Mouse (Mus musculus): ENCODE results near the gene Vgf. TPM values are rescaled to one million over a fixed set of nuclear protein-coding genes. Genes with fewer than 3 reads are reported as not detected.

Vgf gene
- total and polyA plus RNA-seq, 2 experiments from 2014 or later = 49.1 to 154 TPM

GRCm38 (mm10) chr5:137000612-137001011 is 25.6 kb upstream of the Vgf start:
- Histone ChIP-seq H3K9ac (replicated peaks; ENCODE audit: low read length, poor library complexity, severe bottlenecking) (no peak overlapping the region), H3K4me2 (ENCODE audit: low read depth, low read length, poor library complexity, severe bottlenecking) (no peak overlapping the region), H3K4me1 (ENCODE audit: insufficient read depth, low read length) (no peaks in the 10 kb centered on the region), H3K9me3 (ENCODE audit: low read length) (no peaks in the 10 kb centered on the region), H3K4me3 (ENCODE audit: low read depth, low read length) (no peak overlapping the region), H3K27ac (ENCODE audit: low read depth, low read length) (no peak overlapping the region), H3K27me3 (ENCODE audit: insufficient read depth, low read length) (no peaks in the 10 kb centered on the region), H3K36me3 (ENCODE audit: insufficient read depth, low read length) (peaks cover 9% of the 10 kb centered on the region)
- WGBS = 83% methylated on average over 2 of the region's 2 CpGs
- no peak for ATAC-seq (ENCODE audit: low FRiP score)
- TF ChIP-seq CTCF (IDR thresholded peaks at IDR 0.05) = no peak
- DNase-seq (ENCODE audit: low spot score) = no peak

- no peak for TF ChIP-seq CTCF (IDR thresholded peaks at IDR 0.05)
- ATAC-seq (ENCODE audit: low FRiP score) (no peak), DNase-seq (ENCODE audit: low spot score) (no peak)
- Histone ChIP-seq H3K36me3 (ENCODE audit: insufficient read depth, low read length) (no peaks in the 10 kb centered on the region), H3K9me3 (ENCODE audit: low read length) (no peaks in the 10 kb centered on the region), H3K4me2 (ENCODE audit: low read depth, low read length, poor library complexity, severe bottlenecking) (no peak overlapping the region), H3K27ac (ENCODE audit: low read depth, low read length) (no peak overlapping the region), H3K9ac (replicated peaks; ENCODE audit: low read length, poor library complexity, severe bottlenecking) (no peak overlapping the region), H3K4me1 (ENCODE audit: insufficient read depth, low read length) (no peaks in the 10 kb centered on the region), H3K4me3 (ENCODE audit: low read depth, low read length) (no peak overlapping the region), H3K27me3 (ENCODE audit: insufficient read depth, low read length) (no peaks in the 10 kb centered on the region)
- WGBS = 68% methylated on average over 8 of the region's 8 CpGs
Observed at GRCm38 (mm10) chr5:137007276-137007675, 18.9 kb upstream of the Vgf start.

DNA sequence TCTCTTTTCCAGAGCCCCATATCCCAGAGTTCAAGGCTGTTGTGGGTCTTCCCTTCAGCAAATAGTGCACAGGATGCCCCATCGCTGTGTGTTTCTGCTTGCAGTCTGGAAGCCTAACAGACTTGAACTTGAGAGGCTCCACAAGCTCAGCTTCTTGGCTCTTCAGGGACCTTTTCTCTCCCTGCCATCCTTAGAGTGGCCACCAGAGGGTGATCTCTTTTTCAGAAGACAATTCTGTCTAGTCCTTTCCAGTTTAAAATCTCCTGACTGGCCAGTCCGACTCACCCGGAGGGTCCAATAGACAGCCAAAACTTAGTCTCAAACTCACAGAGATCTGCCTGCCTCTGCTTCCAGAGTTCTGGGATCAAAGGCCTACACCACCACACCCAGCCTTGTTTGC is 16.2 kb upstream of the Vgf start:
- ATAC-seq (ENCODE audit: low FRiP score) (no peak), DNase-seq (ENCODE audit: low spot score) (peak; percentile 58)
- no peak overlapping the region for H3K9ac ChIP-seq (replicated peaks; ENCODE audit: low read length, poor library complexity, severe bottlenecking)
- no peaks in the 10 kb centered on the region for H3K4me1 ChIP-seq (ENCODE audit: insufficient read depth, low read length)
- H3K9me3 ChIP-seq (ENCODE audit: low read length) = no peaks in the 10 kb centered on the region
- H3K4me2 ChIP-seq (ENCODE audit: low read depth, low read length, poor library complexity, severe bottlenecking) = no peak overlapping the region
- peak; percentile 74 for TF ChIP-seq CTCF (IDR thresholded peaks at IDR 0.05)
- H3K36me3 ChIP-seq (ENCODE audit: insufficient read depth, low read length) = no peaks in the 10 kb centered on the region
- H3K27me3 ChIP-seq (ENCODE audit: insufficient read depth, low read length) = no peaks in the 10 kb centered on the region
- H3K4me3 ChIP-seq (ENCODE audit: low read depth, low read length) = no peak overlapping the region
- H3K27ac ChIP-seq (ENCODE audit: low read depth, low read length) = no peak overlapping the region
- WGBS = 26% methylated on average over 3 of the region's 3 CpGs

GRCm38 (mm10) chr5:137012401-137012950 is 13.7 kb upstream of the Vgf start:
- no peak overlapping the region for H3K9ac ChIP-seq (replicated peaks; ENCODE audit: low read length, poor library complexity, severe bottlenecking)
- no peak overlapping the region for H3K27ac ChIP-seq (ENCODE audit: low read depth, low read length)
- WGBS = 75% methylated on average over 15 of the region's 15 CpGs
- DNase-seq (ENCODE audit: low spot score) (no peak), ATAC-seq (ENCODE audit: low FRiP score) (no peak)
- no peak for TF ChIP-seq CTCF (IDR thresholded peaks at IDR 0.05)
- no peak overlapping the region for H3K4me3 ChIP-seq (ENCODE audit: low read depth, low read length)
- no peak overlapping the region for H3K4me2 ChIP-seq (ENCODE audit: low read depth, low read length, poor library complexity, severe bottlenecking)
- no peaks in the 10 kb centered on the region for H3K4me1 ChIP-seq (ENCODE audit: insufficient read depth, low read length)
- no peaks in the 10 kb centered on the region for H3K27me3 ChIP-seq (ENCODE audit: insufficient read depth, low read length)
- H3K9me3 ChIP-seq (ENCODE audit: low read length) = no peaks in the 10 kb centered on the region
- H3K36me3 ChIP-seq (ENCODE audit: insufficient read depth, low read length) = no peaks in the 10 kb centered on the region

DNA sequence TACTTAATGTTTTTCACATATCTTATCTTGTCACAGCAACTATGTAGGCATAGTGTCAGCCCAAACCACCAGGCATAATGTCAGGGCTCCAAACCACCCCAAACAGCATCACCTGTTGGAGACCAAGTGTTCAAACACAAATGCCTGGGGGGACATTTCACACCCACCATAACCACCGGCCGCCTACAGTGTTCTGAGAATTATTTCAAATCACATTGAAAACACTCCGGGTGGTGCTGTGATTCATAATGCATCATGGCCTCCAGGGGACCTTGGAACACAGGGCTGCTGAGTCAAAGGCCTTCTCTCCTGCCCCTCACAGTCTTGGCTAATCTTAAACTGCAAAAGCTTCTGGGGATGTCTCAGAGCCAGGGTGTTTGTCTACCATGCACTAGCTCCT is 10.3 kb upstream of the Vgf start:
- Histone ChIP-seq H3K4me3 (ENCODE audit: low read depth, low read length) (no peak overlapping the region), H3K27ac (ENCODE audit: low read depth, low read length) (no peak overlapping the region), H3K4me1 (ENCODE audit: insufficient read depth, low read length) (no peaks in the 10 kb centered on the region), H3K9ac (replicated peaks; ENCODE audit: low read length, poor library complexity, severe bottlenecking) (no peak overlapping the region), H3K27me3 (ENCODE audit: insufficient read depth, low read length) (no peaks in the 10 kb centered on the region), H3K4me2 (ENCODE audit: low read depth, low read length, poor library complexity, severe bottlenecking) (no peak overlapping the region), H3K36me3 (ENCODE audit: insufficient read depth, low read length) (no peaks in the 10 kb centered on the region), H3K9me3 (ENCODE audit: low read length) (no peaks in the 10 kb centered on the region)
- no peak for ATAC-seq (ENCODE audit: low FRiP score)
- WGBS = 87% methylated on average over 3 of the region's 3 CpGs
- no peak for TF ChIP-seq CTCF (IDR thresholded peaks at IDR 0.05)
- no peak for DNase-seq (ENCODE audit: low spot score)

- H3K4me3 ChIP-seq (ENCODE audit: low read depth, low read length) = no peak overlapping the region
- H3K9ac ChIP-seq (replicated peaks; ENCODE audit: low read length, poor library complexity, severe bottlenecking) = no peak overlapping the region
- no peak for ATAC-seq (ENCODE audit: low FRiP score)
- no peaks in the 10 kb centered on the region for H3K4me1 ChIP-seq (ENCODE audit: insufficient read depth, low read length)
- TF ChIP-seq CTCF (IDR thresholded peaks at IDR 0.05) = no peak
- H3K36me3 ChIP-seq (ENCODE audit: insufficient read depth, low read length) = no peaks in the 10 kb centered on the region
- H3K27ac ChIP-seq (ENCODE audit: low read depth, low read length) = no peak overlapping the region
- H3K4me2 ChIP-seq (ENCODE audit: low read depth, low read length, poor library complexity, severe bottlenecking) = no peak overlapping the region
- DNase-seq (ENCODE audit: low spot score) = no peak
- 49% methylated on average over 3 of the region's 3 CpGs for WGBS
- no peaks in the 10 kb centered on the region for H3K9me3 ChIP-seq (ENCODE audit: low read length)
- H3K27me3 ChIP-seq (ENCODE audit: insufficient read depth, low read length) = peaks cover 23% of the 10 kb centered on the region
Observed at GRCm38 (mm10) chr5:137024318-137024717, 1.9 kb upstream of the Vgf start.

Measured in midbrain, postnatal 0 days (tissue).